Mouse (Mus musculus): ENCODE measurements around the gene Mt2. TPM values are rescaled to one million over a fixed set of nuclear protein-coding genes. Genes with fewer than 3 reads are reported as not detected.
"Not testable (repeated sequence)": the region's sequence is repeated elsewhere in the genome, so short reads cannot be mapped to it uniquely, and the experiment has no call there.

Mt2 gene
- polyA plus RNA-seq, 1 experiment from 2014 or later = 13.9 TPM

- H3K9ac ChIP-seq = no peak overlapping the region
- WGBS = 82% methylated on average over 5 of the region's 5 CpGs
- H3K9me3 ChIP-seq = no peaks in the 10 kb centered on the region
- no peaks in the 10 kb centered on the region for H3K27me3 ChIP-seq (replicated peaks)
- peaks cover 23% of the 10 kb centered on the region for H3K4me1 ChIP-seq
- no peak overlapping the region for H3K4me2 ChIP-seq
- H3K27ac ChIP-seq = no peak overlapping the region
- H3K36me3 ChIP-seq (replicated peaks) = no peaks in the 10 kb centered on the region
- ATAC-seq (replicated peaks) = no peak
- H3K4me3 ChIP-seq = no peak overlapping the region
These were observed 21.5 kb upstream of the Mt2 start for GRCm38 (mm10) chr8:94150925-94151324.

GRCm38 (mm10) chr8:94152513-94153300 lies 19.8 kb upstream of the Mt2 start, which contains the start of gene Mt3:
Gene Mt3, plus strand, starts transcription at chr8:94152607.
- Histone ChIP-seq H3K9me3 (no peaks in the 10 kb centered on the region), H3K4me1 (peaks cover 23% of the 10 kb centered on the region), H3K27me3 (replicated peaks) (no peaks in the 10 kb centered on the region), H3K36me3 (replicated peaks) (no peaks in the 10 kb centered on the region), H3K4me3 (peak within 1 kb of the TSS; percentile 50), H3K9ac (peak within 1 kb of the TSS; percentile 52), H3K4me2 (peak within 1 kb of the TSS; percentile 94), H3K27ac (peak within 1 kb of the TSS; percentile 71)
- peak; percentile 87 for ATAC-seq (replicated peaks)
- 3% methylated on average over 29 of the region's 29 CpGs for WGBS

- Histone ChIP-seq H3K27me3 (replicated peaks) (no peaks in the 10 kb centered on the region), H3K9ac (peak overlapping the region; percentile 52; the same call in 1 of the 2 replicates), H3K27ac (peak overlapping the region; percentile 40), H3K4me1 (peaks cover 23% of the 10 kb centered on the region), H3K4me2 (peak overlapping the region; percentile 94), H3K9me3 (no peaks in the 10 kb centered on the region), H3K36me3 (replicated peaks) (no peaks in the 10 kb centered on the region), H3K4me3 (peak overlapping the region; percentile 50)
- peak; percentile 32 for ATAC-seq (replicated peaks)
- WGBS = 24% methylated on average over 7 of the region's 7 CpGs
These were observed 19.0 kb upstream of the Mt2 start for GRCm38 (mm10) chr8:94153451-94153850.

GRCm38 (mm10) chr8:94154537-94154936 lies 17.9 kb upstream of the Mt2 start:
- Histone ChIP-seq H3K36me3 (replicated peaks) (no peaks in the 10 kb centered on the region), H3K4me2 (no peak overlapping the region), H3K9me3 (no peaks in the 10 kb centered on the region), H3K4me1 (peaks cover 23% of the 10 kb centered on the region), H3K27ac (peak overlapping the region; percentile 36; the same call in 1 of the 2 replicates), H3K27me3 (replicated peaks) (no peaks in the 10 kb centered on the region), H3K4me3 (no peak overlapping the region), H3K9ac (no peak overlapping the region)
- no peak for ATAC-seq (replicated peaks)
- WGBS = 44% methylated on average over 6 of the region's 6 CpGs

GRCm38 (mm10) chr8:94156092-94156491 lies 16.4 kb upstream of the Mt2 start:
- H3K4me3 ChIP-seq = no peak overlapping the region
- WGBS = 68% methylated on average over 4 of the region's 4 CpGs
- H3K9me3 ChIP-seq = no peaks in the 10 kb centered on the region
- H3K27ac ChIP-seq = no peak overlapping the region
- H3K27me3 ChIP-seq (replicated peaks) = no peaks in the 10 kb centered on the region
- no peaks in the 10 kb centered on the region for H3K36me3 ChIP-seq (replicated peaks)
- H3K4me2 ChIP-seq = no peak overlapping the region
- peaks cover 23% of the 10 kb centered on the region for H3K4me1 ChIP-seq
- no peak for ATAC-seq (replicated peaks)
- H3K9ac ChIP-seq = no peak overlapping the region

- not testable (repeated sequence) for H3K9ac ChIP-seq; H3K27ac ChIP-seq; ATAC-seq (replicated peaks); H3K4me2 ChIP-seq; H3K36me3 ChIP-seq (replicated peaks); H3K4me1 ChIP-seq; H3K4me3 ChIP-seq; H3K9me3 ChIP-seq
- peaks cover 14% of the 10 kb centered on the region for H3K27me3 ChIP-seq (replicated peaks)
- WGBS = 76% methylated on average over 8 of the region's 8 CpGs
These were observed 6.7 kb upstream of the Mt2 start for GRCm38 (mm10) chr8:94165772-94166171.

GRCm38 (mm10) chr8:94167244-94167643 lies 5.2 kb upstream of the Mt2 start:
- 6% methylated on average over 6 of the region's 6 CpGs for WGBS
- H3K36me3 ChIP-seq (replicated peaks) = no peaks in the 10 kb centered on the region
- 0 out of 2 replicates have a peak, but pooled peaks have one; percentile 52 for ATAC-seq (replicated peaks)
- no peak overlapping the region for H3K27ac ChIP-seq
- no peak overlapping the region for H3K4me3 ChIP-seq
- peak overlapping the region; percentile 34 for H3K4me2 ChIP-seq
- peaks cover 15% of the 10 kb centered on the region for H3K4me1 ChIP-seq
- no peaks in the 10 kb centered on the region for H3K9me3 ChIP-seq
- H3K9ac ChIP-seq = peak overlapping the region; percentile 32; the same call in 1 of the 2 replicates
- peaks cover 29% of the 10 kb centered on the region for H3K27me3 ChIP-seq (replicated peaks)

- ATAC-seq (replicated peaks) = no peak
- Histone ChIP-seq H3K4me2 (no peak overlapping the region), H3K9me3 (no peaks in the 10 kb centered on the region), H3K9ac (no peak overlapping the region), H3K36me3 (replicated peaks) (no peaks in the 10 kb centered on the region), H3K27ac (no peak overlapping the region), H3K4me1 (peaks cover 26% of the 10 kb centered on the region), H3K27me3 (replicated peaks) (peaks cover 52% of the 10 kb centered on the region), H3K4me3 (no peak overlapping the region)
- 88% methylated on average over 5 of the region's 5 CpGs for WGBS
These were observed 2.9 kb upstream of the Mt2 start for GRCm38 (mm10) chr8:94169547-94169946.

- H3K27ac ChIP-seq = no peak overlapping the region
- H3K4me3 ChIP-seq = peak overlapping the region; percentile 47; the same call in 1 of the 2 replicates
- no peaks in the 10 kb centered on the region for H3K9me3 ChIP-seq
- H3K4me1 ChIP-seq = peaks cover 26% of the 10 kb centered on the region
- H3K9ac ChIP-seq = no peak overlapping the region
- 51% methylated on average over 10 of the region's 10 CpGs for WGBS
- ATAC-seq (replicated peaks) = no peak
- peak overlapping the region; percentile 98 for H3K4me2 ChIP-seq
- peaks cover 66% of the 10 kb centered on the region for H3K27me3 ChIP-seq (replicated peaks)
- no peaks in the 10 kb centered on the region for H3K36me3 ChIP-seq (replicated peaks)
These were observed 1.1 kb upstream of the Mt2 start for GRCm38 (mm10) chr8:94171321-94171755.

- Histone ChIP-seq H3K9ac (peak overlapping the region; percentile 43; the same call in 1 of the 2 replicates), H3K4me1 (peaks cover 20% of the 10 kb centered on the region), H3K36me3 (replicated peaks) (no peaks in the 10 kb centered on the region), H3K9me3 (no peaks in the 10 kb centered on the region), H3K27ac (no peak overlapping the region), H3K27me3 (replicated peaks) (peaks cover 83% of the 10 kb centered on the region), H3K4me2 (peak overlapping the region; percentile 98), H3K4me3 (peak overlapping the region; percentile 47)
- ATAC-seq (replicated peaks) = no peak
- under 1% methylated on average over 39 of the region's 39 CpGs for WGBS
These were observed 607 bp downstream of the Mt2 start for GRCm38 (mm10) chr8:94172809-94173732.

- Histone ChIP-seq H3K4me3 (no peak overlapping the region), H3K9ac (no peak overlapping the region), H3K4me2 (no peak overlapping the region), H3K9me3 (no peaks in the 10 kb centered on the region), H3K27me3 (replicated peaks) (peaks cover 92% of the 10 kb centered on the region), H3K36me3 (replicated peaks) (no peaks in the 10 kb centered on the region), H3K27ac (no peak overlapping the region), H3K4me1 (peaks cover 24% of the 10 kb centered on the region)
- 48% methylated on average over 11 of the region's 11 CpGs for WGBS
- no peak for ATAC-seq (replicated peaks)
These were observed 1.5 kb downstream of the Mt2 start for GRCm38 (mm10) chr8:94173848-94174403.

Measured in midbrain, embryonic 15.5 days (tissue).